Mouse (Mus musculus): ENCODE measurements at regions not wholly inside any gene's neighbourhood (a gene's known extent, or its start where the extent isn't known, plus 50 kb on each side); places are given as distances from the start of the nearest gene placed in this dataset.

GRCm38 (mm10) chr8:15470561-15470960 lies 424.7 kb upstream of the BB014433 start:
- no peak for DNase-seq

- no peak for DNase-seq
Observed at GRCm38 (mm10) chr8:15468540-15469476, 422.9 kb upstream of the BB014433 start.

- DNase-seq = peak; percentile 78
Observed at GRCm38 (mm10) chr8:15438546-15438945, 392.7 kb upstream of the BB014433 start.

- DNase-seq = peak; percentile 21
Observed at GRCm38 (mm10) chr8:15394722-15395115, 348.8 kb upstream of the BB014433 start.

- no peak for DNase-seq
Observed at GRCm38 (mm10) chr8:15393936-15394721, 348.3 kb upstream of the BB014433 start.

GRCm38 (mm10) chr8:15392056-15392455 lies 346.2 kb upstream of the BB014433 start:
- DNase-seq = no peak

GRCm38 (mm10) chr8:15388791-15389190 lies 342.9 kb upstream of the BB014433 start:
- no peak for DNase-seq

- DNase-seq = no peak
Observed at GRCm38 (mm10) chr8:15367063-15367462, 321.2 kb upstream of the BB014433 start.

GRCm38 (mm10) chr8:15364546-15364945 lies 318.7 kb upstream of the BB014433 start:
- DNase-seq = no peak

- no peak for DNase-seq
Observed at GRCm38 (mm10) chr8:15344151-15344550, 298.3 kb upstream of the BB014433 start.

- DNase-seq = no peak
Observed at GRCm38 (mm10) chr8:15343616-15344015, 297.7 kb upstream of the BB014433 start.

GRCm38 (mm10) chr8:15334532-15334931 lies 288.7 kb upstream of the BB014433 start:
- no peak for DNase-seq

GRCm38 (mm10) chr8:15327312-15327711 lies 281.4 kb upstream of the BB014433 start:
- DNase-seq = no peak

- no peak for DNase-seq
Observed at GRCm38 (mm10) chr8:15323421-15323820, 277.5 kb upstream of the BB014433 start.

GRCm38 (mm10) chr8:15318082-15318816 lies 272.4 kb upstream of the BB014433 start:
- no peak for DNase-seq

GRCm38 (mm10) chr8:15313481-15313880 lies 267.6 kb upstream of the BB014433 start:
- DNase-seq = no peak

GRCm38 (mm10) chr8:15311509-15311908 lies 265.6 kb upstream of the BB014433 start:
- no peak for DNase-seq

GRCm38 (mm10) chr8:15311045-15311444 lies 265.2 kb upstream of the BB014433 start:
- DNase-seq = no peak

GRCm38 (mm10) chr8:15304143-15304677 lies 258.3 kb upstream of the BB014433 start:
- DNase-seq = no peak

GRCm38 (mm10) chr8:15273775-15274174 lies 227.9 kb upstream of the BB014433 start:
- DNase-seq = peak; percentile 8

GRCm38 (mm10) chr8:15271793-15272587 lies 226.1 kb upstream of the BB014433 start:
- DNase-seq = peak; percentile 17

- DNase-seq = peak; percentile 79
Observed at GRCm38 (mm10) chr8:15270290-15270689, 224.4 kb upstream of the BB014433 start.

Data from embryo, embryonic 11 days (tissue).